Mouse (Mus musculus) liver, embryonic 15.5 days (tissue): ENCODE results near the gene Dlk2. TPM values are rescaled to one million over a fixed set of nuclear protein-coding genes. Genes with fewer than 3 reads are reported as not detected.
A peak's percentile ranks its signal among the peaks of the same experiment; 100 is the strongest.

Source experiments
- ATAC-seq: fragments of 200-750 bp; cut with Nextera tagmentation; 2 replicates; pipeline ENCODE4 v1.8.0; 2017; ENCODE audit warnings: moderate number of reproducible peaks, mild to moderate bottlenecking, moderate library complexity; ENCODE audit not compliant: insufficient read depth
- H3K27ac ChIP-seq: fragments of 300-500 bp; sonication (generic); replicated peaks from 2 replicates; pipeline ENCODE4 v1.5.1; 2015; ENCODE audit warnings: mild to moderate bottlenecking, inconsistent platforms
- H3K27me3 ChIP-seq: fragments of 300-500 bp; sonication (generic); 2 replicates; pipeline ENCODE4 v1.6.1; 2015; ENCODE audit warnings: mild to moderate bottlenecking, inconsistent platforms
- H3K36me3 ChIP-seq: fragments of 300-500 bp; sonication (generic); replicated peaks from 2 replicates; pipeline ENCODE4 v1.6.1; 2015; ENCODE audit warnings: moderate library complexity, mild to moderate bottlenecking, inconsistent platforms
- H3K4me1 ChIP-seq: fragments of 300-500 bp; sonication (generic); replicated peaks from 2 replicates; pipeline ENCODE4 v1.6.1; 2015; ENCODE audit warnings: inconsistent platforms
- H3K4me2 ChIP-seq: fragments of 300-500 bp; sonication (generic); 2 replicates; pipeline ENCODE4 v1.6.1; 2015; ENCODE audit warnings: moderate library complexity, mild to moderate bottlenecking, inconsistent platforms
- H3K4me3 ChIP-seq: fragments of 300-500 bp; sonication (generic); replicated peaks from 2 replicates; pipeline ENCODE4 v1.5.1; 2015; ENCODE audit warnings: mild to moderate bottlenecking, inconsistent platforms
- H3K9ac ChIP-seq: fragments of 300-500 bp; sonication (generic); 2 replicates; pipeline ENCODE4 v1.6.1; 2015; ENCODE audit warnings: moderate library complexity, mild to moderate bottlenecking, inconsistent platforms
- H3K9me3 ChIP-seq: fragments of 300-500 bp; sonication (generic); replicated peaks from 2 replicates; pipeline ENCODE4 v1.6.1; 2016; ENCODE audit warnings: inconsistent platforms
- WGBS: fragments of 180-500 bp; shearing (Covaris S2); methylation state at CpG from one replicate; pipeline ENCODE4 v1.1.7; 2015; ENCODE audit warnings: mixed read lengths; ENCODE audit not compliant: insufficient replicate concordance; 5-methylcytosine and 5-hydroxymethylcytosine counted together
- polyA plus RNA-seq: library from polyadenylated mRNA; unstranded; fragments of >200 nt; fragmentation: Nextera tagmentation; extraction: Ambion mirVana; gene quantifications from 2 replicates; pipeline ENCODE4 v1.2.1, GENCODE M21; 2015

The Dlk2 gene
- polyA plus RNA-seq, 1 experiment from 2014 or later = not detected

GRCm38 (mm10) chr17:46259675-46260074 is 37.5 kb upstream of the Dlk2 start:
- 81% methylated on average over 17 of the region's 17 CpGs for WGBS

GRCm38 (mm10) chr17:46262201-46262694 is 35.0 kb upstream of the Dlk2 start:
- Histone ChIP-seq H3K9ac (no peak overlapping the region), H3K4me3 (no peak overlapping the region), H3K4me1 (peaks cover 8% of the 10 kb centered on the region; the same call in 1 of the 2 replicates), H3K4me2 (no peak overlapping the region), H3K9me3 (no peaks in the 10 kb centered on the region), H3K36me3 (peaks cover 77% of the 10 kb centered on the region), H3K27ac (no peak overlapping the region), H3K27me3 (no peaks in the 10 kb centered on the region)
- ATAC-seq = no peak
- WGBS = 88% methylated on average over 5 of the region's 5 CpGs

More at GRCm38 (mm10) chr17:46259675-46260074, 37.5 kb upstream of the Dlk2 start:
- Histone ChIP-seq H3K27ac (no peak overlapping the region), H3K27me3 (peaks cover 22% of the 10 kb centered on the region), H3K9me3 (no peaks in the 10 kb centered on the region), H3K4me2 (no peak overlapping the region), H3K36me3 (peaks cover 67% of the 10 kb centered on the region), H3K4me3 (no peak overlapping the region), H3K4me1 (no peaks in the 10 kb centered on the region; the same call in 1 of the 2 replicates), H3K9ac (no peak overlapping the region)
- ATAC-seq = no peak

- no peak for ATAC-seq
- no peaks in the 10 kb centered on the region for H3K27me3 ChIP-seq
- H3K36me3 ChIP-seq = peaks cover 58% of the 10 kb centered on the region
- no peak overlapping the region for H3K4me3 ChIP-seq
- H3K9ac ChIP-seq = no peak overlapping the region
- H3K4me2 ChIP-seq = no peak overlapping the region
- WGBS = 81% methylated on average over 12 of the region's 12 CpGs
- peaks cover 8% of the 10 kb centered on the region; the same call in 1 of the 2 replicates for H3K4me1 ChIP-seq
- H3K9me3 ChIP-seq = no peaks in the 10 kb centered on the region
- H3K27ac ChIP-seq = no peak overlapping the region
Measured at GRCm38 (mm10) chr17:46265502-46265901, 31.7 kb upstream of the Dlk2 start.

- Histone ChIP-seq H3K27ac (no peak overlapping the region), H3K36me3 (peaks cover 58% of the 10 kb centered on the region), H3K27me3 (no peaks in the 10 kb centered on the region), H3K4me1 (peaks cover 8% of the 10 kb centered on the region; the same call in 1 of the 2 replicates), H3K9ac (no peak overlapping the region), H3K4me2 (no peak overlapping the region), H3K9me3 (no peaks in the 10 kb centered on the region), H3K4me3 (no peak overlapping the region)
- peak; percentile 29; the same call in 1 of the 2 replicates for ATAC-seq
- 29% methylated on average over 14 of the region's 14 CpGs for WGBS
Measured at GRCm38 (mm10) chr17:46265918-46266618, 31.2 kb upstream of the Dlk2 start.

- WGBS = 69% methylated on average over 6 of the region's 6 CpGs
- Histone ChIP-seq H3K4me3 (no peak overlapping the region), H3K9ac (no peak overlapping the region), H3K4me1 (peaks cover 8% of the 10 kb centered on the region; the same call in 1 of the 2 replicates), H3K36me3 (peaks cover 57% of the 10 kb centered on the region), H3K27me3 (no peaks in the 10 kb centered on the region), H3K9me3 (no peaks in the 10 kb centered on the region), H3K27ac (no peak overlapping the region), H3K4me2 (no peak overlapping the region)
- ATAC-seq = no peak
Measured at GRCm38 (mm10) chr17:46266986-46267385, 30.2 kb upstream of the Dlk2 start.

- peaks cover 8% of the 10 kb centered on the region; the same call in 1 of the 2 replicates for H3K4me1 ChIP-seq
- H3K27ac ChIP-seq = no peak overlapping the region
- no peak overlapping the region for H3K4me2 ChIP-seq
- peaks cover 54% of the 10 kb centered on the region for H3K36me3 ChIP-seq
- no peak overlapping the region for H3K4me3 ChIP-seq
- no peak for ATAC-seq
- H3K27me3 ChIP-seq = no peaks in the 10 kb centered on the region
- H3K9me3 ChIP-seq = no peaks in the 10 kb centered on the region
- 81% methylated on average over 7 of the region's 7 CpGs for WGBS
- no peak overlapping the region for H3K9ac ChIP-seq
Measured at GRCm38 (mm10) chr17:46267511-46267910, 29.7 kb upstream of the Dlk2 start.

GRCm38 (mm10) chr17:46268026-46268720 is 29.0 kb upstream of the Dlk2 start:
- no peak for ATAC-seq
- WGBS = 75% methylated on average over 10 of the region's 10 CpGs

GRCm38 (mm10) chr17:46269771-46270534 is 27.3 kb upstream of the Dlk2 start:
- H3K27me3 ChIP-seq = no peaks in the 10 kb centered on the region
- no peak overlapping the region for H3K27ac ChIP-seq
- H3K4me3 ChIP-seq = no peak overlapping the region
- ATAC-seq = no peak
- WGBS = 81% methylated on average over 19 of the region's 19 CpGs
- H3K9me3 ChIP-seq = no peaks in the 10 kb centered on the region
- no peak overlapping the region for H3K9ac ChIP-seq
- H3K4me1 ChIP-seq = peaks cover 8% of the 10 kb centered on the region; the same call in 1 of the 2 replicates
- peaks cover 33% of the 10 kb centered on the region for H3K36me3 ChIP-seq
- H3K4me2 ChIP-seq = no peak overlapping the region

More at GRCm38 (mm10) chr17:46268026-46268720, 29.0 kb upstream of the Dlk2 start:
- Histone ChIP-seq H3K4me3 (no peak overlapping the region), H3K27ac (no peak overlapping the region), H3K9me3 (no peaks in the 10 kb centered on the region), H3K36me3 (peaks cover 48% of the 10 kb centered on the region), H3K4me1 (peaks cover 8% of the 10 kb centered on the region; the same call in 1 of the 2 replicates), H3K27me3 (no peaks in the 10 kb centered on the region), H3K9ac (no peak overlapping the region), H3K4me2 (no peak overlapping the region)

GRCm38 (mm10) chr17:46272058-46272457 is 25.2 kb upstream of the Dlk2 start:
- H3K27me3 ChIP-seq = no peaks in the 10 kb centered on the region
- H3K4me2 ChIP-seq = no peak overlapping the region
- no peak overlapping the region for H3K9ac ChIP-seq
- 0 out of 2 replicates have a peak, but pooled peaks cover 3% of the 10 kb centered on the region for H3K4me1 ChIP-seq
- H3K36me3 ChIP-seq = peaks cover 34% of the 10 kb centered on the region
- no peaks in the 10 kb centered on the region for H3K9me3 ChIP-seq
- 79% methylated on average over 2 of the region's 2 CpGs for WGBS
- ATAC-seq = no peak
- H3K4me3 ChIP-seq = no peak overlapping the region
- H3K27ac ChIP-seq = no peak overlapping the region

- H3K36me3 ChIP-seq = peaks cover 38% of the 10 kb centered on the region
- no peak for ATAC-seq
- WGBS = 75% methylated on average over 5 of the region's 5 CpGs
- H3K4me2 ChIP-seq = no peak overlapping the region
- H3K27me3 ChIP-seq = no peaks in the 10 kb centered on the region
- no peak overlapping the region for H3K27ac ChIP-seq
- 0 out of 2 replicates have a peak, but pooled peaks cover 3% of the 10 kb centered on the region for H3K4me1 ChIP-seq
- no peaks in the 10 kb centered on the region for H3K9me3 ChIP-seq
- no peak overlapping the region for H3K4me3 ChIP-seq
- H3K9ac ChIP-seq = no peak overlapping the region
Measured at GRCm38 (mm10) chr17:46272675-46273074, 24.5 kb upstream of the Dlk2 start.
